In genomic region chr3:51705220-51705619, GRCm38 (mm10) we compare ENCODE assay signal across 11 mouse cellular contexts. TPM values are rescaled to one million over a fixed set of nuclear protein-coding genes. Genes with fewer than 3 reads are reported as not detected.
DNase-seq lines count a peak whose midpoint lies in the region; ATAC-seq and TF ChIP-seq lines count a peak whose summit lies in the region.
"Had no signal": no experiment of that assay in that cellular context is flagged by ENCODE, and none has a peak within 500 bp of the region (broad histone marks: within the 10 kb centered on the region; RNA-seq: fewer than 3 reads in every experiment).

No protein-coding gene starts in this region.

- H3K4me3 ChIP-seq in intestine, postnatal 0 days (ENCODE audit: low read depth, low read length): no peak overlapping the region
- no peak overlapping the region for H3K4me3 ChIP-seq in intestine, embryonic 16.5 days (ENCODE audit: low read length)
- H3K4me3 ChIP-seq in olfactory bulb, adult 2 months (ENCODE audit: insufficient read depth, low read depth, low read length): no peak overlapping the region
- H3K4me3 ChIP-seq in limb, embryonic 10.5 days: no peak overlapping the region
- H3K4me3 ChIP-seq: limb, embryonic 15.5 days; midbrain, embryonic 15.5 days; stomach, embryonic 15.5 days had no signal

- H3K9ac ChIP-seq in intestine, postnatal 0 days (ENCODE audit: low read depth, low read length): no peak overlapping the region
- no peak overlapping the region for H3K9ac ChIP-seq in intestine, embryonic 16.5 days (ENCODE audit: low read depth, low read length)
- H3K9ac ChIP-seq: limb, embryonic 15.5 days; midbrain, embryonic 15.5 days; stomach, embryonic 15.5 days had no signal

- no peak for ATAC-seq in intestine, postnatal 0 days
- ATAC-seq in intestine, embryonic 16.5 days: no peak
- ATAC-seq: midbrain, embryonic 15.5 days had no signal

- TF ChIP-seq POLR2A in olfactory bulb, adult 2 months (IDR thresholded peaks at IDR 0.05; ENCODE audit: insufficient read depth, low read depth, low read length): no peak

- H3K4me2 ChIP-seq in intestine, postnatal 0 days (replicated peaks; ENCODE audit: low read depth): no peak overlapping the region
- no peak overlapping the region for H3K4me2 ChIP-seq in intestine, embryonic 16.5 days (ENCODE audit: low read depth, low read length)
- H3K4me2 ChIP-seq: limb, embryonic 15.5 days; midbrain, embryonic 15.5 days; stomach, embryonic 15.5 days had no signal

- no peaks in the 10 kb centered on the region for H3K27me3 ChIP-seq in intestine, postnatal 0 days (replicated peaks; ENCODE audit: control insufficient read depth, insufficient read depth, low read length)
- H3K27me3 ChIP-seq in intestine, embryonic 16.5 days (replicated peaks; ENCODE audit: control insufficient read depth, insufficient read depth, low read length): no peaks in the 10 kb centered on the region
- H3K27me3 ChIP-seq in limb, embryonic 10.5 days (ENCODE audit: low read depth, poor library complexity, severe bottlenecking): no peaks in the 10 kb centered on the region; the same call in 1 of the 2 replicates
- H3K27me3 ChIP-seq: limb, embryonic 15.5 days; midbrain, embryonic 15.5 days; stomach, embryonic 15.5 days had no signal

- H3K4me1 ChIP-seq in intestine, postnatal 0 days (replicated peaks; ENCODE audit: control insufficient read depth, insufficient read depth, low read length): peaks cover 3% of the 10 kb centered on the region; the same call in 1 of the 2 replicates
- peaks cover 21% of the 10 kb centered on the region for H3K4me1 ChIP-seq in intestine, embryonic 16.5 days (ENCODE audit: control insufficient read depth, insufficient read depth, low read length)
- H3K4me1 ChIP-seq in olfactory bulb, adult 2 months (ENCODE audit: control insufficient read depth, insufficient read depth, low read length): peaks cover 32% of the 10 kb centered on the region
- peaks cover 43% of the 10 kb centered on the region for H3K4me1 ChIP-seq in limb, embryonic 10.5 days

- TF ChIP-seq CTCF in intestine, postnatal 0 days (IDR thresholded peaks at IDR 0.05; ENCODE audit: low read depth): peak; percentile 67
- 0 out of 2 replicates have a peak, but pooled peaks have one; percentile 11 for TF ChIP-seq CTCF in olfactory bulb, adult 2 months (IDR thresholded peaks at IDR 0.05; ENCODE audit: insufficient read depth, low read depth, low read length)

- DNase-seq in B cell, adult 2 months: peak; percentile 46
- DNase-seq in NIH3T3 (ENCODE audit: low read depth): peak; percentile 27
- DNase-seq in limb, embryonic 10.5 days (ENCODE audit: low spot score): no peak
- no peak for DNase-seq in urinary bladder, adult 18-20 months (ENCODE audit: low spot score in 2 of 2)
- DNase-seq: kidney, postnatal 4 days had no signal

- 84% methylated on average over 7 of the region's 7 CpGs for WGBS in intestine, postnatal 0 days
- 87% methylated on average over 7 of the region's 7 CpGs for WGBS in intestine, embryonic 16.5 days
- 89% methylated on average over 7 of the region's 7 CpGs for WGBS in olfactory bulb, adult 2 months
- WGBS in limb, embryonic 10.5 days: 86% methylated on average over 7 of the region's 7 CpGs

- H3K9me3 ChIP-seq in intestine, postnatal 0 days (ENCODE audit: control insufficient read depth): no peaks in the 10 kb centered on the region; the same call in 1 of the 2 replicates
- no peaks in the 10 kb centered on the region for H3K9me3 ChIP-seq in intestine, embryonic 16.5 days (ENCODE audit: control insufficient read depth, low read length)
- no peaks in the 10 kb centered on the region for H3K9me3 ChIP-seq in limb, embryonic 10.5 days (replicated peaks)
- H3K9me3 ChIP-seq: limb, embryonic 15.5 days; midbrain, embryonic 15.5 days; stomach, embryonic 15.5 days had no signal

- no peak overlapping the region for H3K27ac ChIP-seq in intestine, postnatal 0 days (ENCODE audit: low read depth, low read length)
- H3K27ac ChIP-seq in intestine, embryonic 16.5 days (ENCODE audit: low read length): no peak overlapping the region
- H3K27ac ChIP-seq in olfactory bulb, adult 2 months (ENCODE audit: insufficient read depth, low read depth, low read length): no peak overlapping the region
- H3K27ac ChIP-seq in limb, embryonic 10.5 days: no peak overlapping the region
- H3K27ac ChIP-seq: limb, embryonic 15.5 days; midbrain, embryonic 15.5 days; stomach, embryonic 15.5 days had no signal

- no peaks in the 10 kb centered on the region for H3K36me3 ChIP-seq in intestine, postnatal 0 days (ENCODE audit: control insufficient read depth, insufficient read depth)
- no peaks in the 10 kb centered on the region for H3K36me3 ChIP-seq in intestine, embryonic 16.5 days (ENCODE audit: control insufficient read depth, insufficient read depth, low read length)
- no peaks in the 10 kb centered on the region for H3K36me3 ChIP-seq in limb, embryonic 10.5 days
- H3K36me3 ChIP-seq: limb, embryonic 15.5 days; midbrain, embryonic 15.5 days; stomach, embryonic 15.5 days had no signal

RNA-seq across cellular contexts. Expression of gene Mgst2, which starts 45.1 kb away (rescaled TPM):
- polyA plus RNA-seq in intestine, postnatal 0 days (2015; fragmentation: Nextera tagmentation; extraction: Ambion mirVana): 128 and 153 TPM in 2 replicates
- 49.8 and 61.7 TPM in 2 replicates for polyA plus RNA-seq in intestine, embryonic 16.5 days (2015; fragmentation: Nextera tagmentation; extraction: Ambion mirVana)
- not detected in 2 replicates for polyA plus RNA-seq in olfactory bulb, adult 2 months (2012; ENCODE audit: insufficient read depth, insufficient read length, low replicate concordance, missing spikeins)
- 0.35 and 0.43 TPM in 2 replicates for polyA plus RNA-seq in limb, embryonic 10.5 days (2016; fragmentation: Nextera tagmentation; extraction: Ambion mirVana)

Comparison
In these comparisons a context has a peak if more than half of its experiments do, and no peak if none do; other contexts are left out.
1. DNase-seq: peak in B cell, adult 2 months (2 of 2) and NIH3T3 (single experiment); none in limb, embryonic 10.5 days (single experiment) and urinary bladder, adult 18-20 months (0 of 2).
2. RNA of gene Mgst2, which starts 45.1 kb away (polyA plus RNA-seq): 128 to 153 TPM in intestine, postnatal 0 days, 49.8 to 61.7 TPM in intestine, embryonic 16.5 days and not detected in olfactory bulb, adult 2 months; 0.35 to 0.43 TPM in limb, embryonic 10.5 days; every median in the first group is over 10 times any median in the second.